Mouse (Mus musculus) megakaryocyte progenitor cell, adult 5-6 weeks (primary cell): Measurements from ENCODE around the gene Chchd1. TPM values are rescaled to one million over a fixed set of nuclear protein-coding genes. Genes with fewer than 3 reads are reported as not detected.
"Not testable (repeated sequence)": the region's sequence is repeated elsewhere in the genome, so short reads cannot be mapped to it uniquely, and the experiment has no call there.

Experiments
- ATAC-seq: replicated peaks from 2 replicates; pipeline ENCODE4 v1.8.0; 2016; ENCODE audit warnings: mild to moderate bottlenecking, moderate TSS enrichment, inconsistent platforms; ENCODE audit not compliant: poor library complexity
- total RNA-seq, 2 experiments: library from RNA; stranded (forward) in 1 of 2; stranded (reverse) in 1 of 2; fragments of 157-497, 149-512 nt in 1 of 2; fragments of 200-1000 nt in 1 of 2; gene quantifications; 2 replicates each; pipeline versions ENCODE4 v1.2.3 to v1.2.4; 2015 to 2017

Gene Chchd1
- total RNA-seq, 2 experiments from 2014 or later: 104 to 163 TPM

DNA sequence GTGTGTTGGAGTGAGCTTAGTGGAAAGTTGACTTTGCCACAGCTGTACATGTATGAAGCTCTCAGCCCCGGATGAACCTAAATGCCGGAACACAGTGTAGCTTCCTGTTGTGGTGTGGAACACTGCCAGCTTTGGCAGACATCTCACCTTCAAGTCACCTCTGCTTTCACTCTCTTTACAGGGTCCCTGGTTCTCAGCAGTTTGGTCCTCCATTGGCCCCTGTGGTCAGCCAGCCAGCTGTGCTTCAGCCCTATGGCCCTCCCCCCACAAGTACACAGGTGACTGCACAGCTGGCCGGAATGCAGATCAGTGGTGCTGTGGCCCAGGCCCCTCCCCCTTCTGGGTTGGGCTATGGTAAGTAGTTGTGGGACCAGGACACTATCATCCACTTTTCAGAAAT is 20.3 kb upstream of the Chchd1 start:
- ATAC-seq: peak; percentile 78

DNA sequence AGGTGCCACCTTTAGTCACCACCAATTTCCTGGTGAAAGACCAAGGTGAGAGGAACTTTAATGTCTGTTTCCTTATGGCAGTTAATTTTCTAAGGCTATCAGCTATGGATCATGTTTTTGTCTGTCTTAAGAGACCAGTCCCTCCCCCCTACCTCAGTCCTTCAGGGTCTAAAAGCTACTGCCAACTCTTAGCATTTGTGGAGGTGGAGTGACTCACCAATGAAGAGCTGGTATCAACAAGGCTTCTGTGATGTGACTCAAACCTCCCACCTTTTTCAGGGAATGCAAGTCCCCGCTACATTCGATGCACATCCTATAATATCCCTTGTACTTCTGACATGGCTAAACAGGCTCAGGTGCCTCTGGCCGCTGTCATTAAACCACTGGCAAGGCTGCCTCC is 16.2 kb upstream of the Chchd1 start:
- no peak for ATAC-seq

DNA sequence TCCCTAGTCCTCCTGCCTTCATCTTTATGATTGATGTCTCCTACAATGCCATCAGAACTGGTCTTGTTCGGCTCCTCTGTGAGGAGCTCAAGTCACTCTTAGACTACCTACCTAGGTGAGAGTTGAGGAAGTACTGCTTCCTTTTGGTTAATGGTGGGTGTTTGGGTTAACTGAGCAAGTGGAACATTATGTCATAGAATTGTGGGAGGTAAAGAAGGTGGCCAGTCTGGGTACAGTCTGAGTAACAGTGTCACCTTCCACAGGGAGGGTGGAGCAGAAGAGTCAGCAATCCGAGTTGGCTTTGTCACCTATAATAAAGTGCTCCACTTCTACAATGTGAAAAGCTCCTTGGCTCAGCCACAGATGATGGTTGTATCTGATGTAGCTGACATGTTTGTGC is 13.8 kb upstream of the Chchd1 start:
- no peak for ATAC-seq

DNA sequence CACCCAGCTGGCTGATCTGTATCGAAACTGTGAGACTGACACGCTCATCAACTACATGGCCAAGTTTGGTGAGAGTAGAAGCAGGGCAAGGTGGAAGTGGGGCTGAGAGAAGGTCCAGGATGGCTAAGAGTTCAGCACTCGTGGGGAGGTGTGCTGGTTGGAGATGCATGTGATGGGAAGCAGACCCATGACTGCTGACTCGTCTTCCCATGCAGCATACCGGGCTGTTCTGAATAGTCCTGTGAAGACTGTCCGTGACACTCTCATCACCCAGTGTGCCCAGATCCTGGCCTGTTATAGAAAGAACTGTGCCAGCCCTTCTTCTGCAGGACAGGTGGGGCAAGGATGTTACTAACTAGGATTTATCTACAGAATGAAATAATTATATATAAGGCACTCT is 11.0 kb upstream of the Chchd1 start:
- ATAC-seq: no peak

DNA sequence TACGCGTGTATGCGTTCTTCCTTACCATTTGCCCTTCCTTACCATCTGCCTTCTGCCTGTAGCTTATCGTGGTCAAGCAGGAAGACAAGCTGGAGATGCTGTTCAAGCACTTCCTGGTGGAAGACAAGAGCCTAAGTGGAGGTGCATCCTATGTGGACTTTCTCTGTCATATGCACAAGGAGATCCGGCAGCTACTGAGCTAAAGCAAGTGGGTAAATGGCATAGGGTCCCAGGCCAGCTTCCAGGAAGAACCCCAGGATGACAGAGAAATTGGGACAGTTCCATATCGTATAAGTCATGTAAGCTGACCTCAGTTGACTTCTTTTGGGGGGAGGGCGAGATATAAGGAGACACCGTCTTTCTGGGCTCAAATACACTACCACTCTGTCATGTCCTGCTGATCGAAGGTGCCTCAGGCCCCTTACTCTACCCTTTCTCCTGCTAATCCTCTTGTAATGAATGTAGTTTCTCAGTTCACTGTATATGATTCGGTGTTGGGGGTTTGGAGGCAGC is 9.2 kb upstream of the Chchd1 start:
- no peak for ATAC-seq

DNA sequence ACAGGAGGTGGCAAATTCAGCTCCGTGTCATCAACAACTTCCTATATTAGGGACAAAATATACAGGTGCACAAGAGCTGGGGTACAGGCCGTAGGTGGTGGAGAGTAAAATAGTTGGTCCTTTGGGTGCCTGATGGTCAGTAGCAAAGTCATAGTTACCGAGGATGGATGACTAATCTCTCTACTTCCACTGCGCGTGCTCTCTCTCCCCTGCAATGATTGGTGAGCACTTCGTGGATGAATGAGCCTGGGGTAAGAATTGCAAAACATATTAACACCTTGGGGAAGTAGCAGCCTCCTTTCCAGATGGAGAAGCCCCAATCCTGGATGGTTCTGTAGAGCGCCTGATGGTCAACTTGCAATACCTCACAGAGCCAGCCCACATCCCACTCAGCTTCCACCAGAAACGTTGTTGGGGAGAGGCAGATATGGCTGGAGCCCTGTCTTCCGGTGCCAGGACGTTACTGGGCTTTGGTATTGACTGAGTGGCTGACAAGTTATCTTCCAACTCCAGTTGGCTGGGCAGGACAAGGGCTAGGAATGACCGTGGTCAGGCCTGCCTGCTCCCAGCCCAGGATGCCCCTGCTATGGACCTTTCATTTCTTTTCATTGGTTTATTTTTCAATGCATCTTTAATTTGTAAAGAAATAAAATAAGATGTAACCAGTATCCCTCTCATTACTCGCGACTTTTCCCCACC is 8.5 kb upstream of the Chchd1 start:
- ATAC-seq: 0 out of 2 replicates have a peak, but pooled peaks have one; percentile 1

DNA sequence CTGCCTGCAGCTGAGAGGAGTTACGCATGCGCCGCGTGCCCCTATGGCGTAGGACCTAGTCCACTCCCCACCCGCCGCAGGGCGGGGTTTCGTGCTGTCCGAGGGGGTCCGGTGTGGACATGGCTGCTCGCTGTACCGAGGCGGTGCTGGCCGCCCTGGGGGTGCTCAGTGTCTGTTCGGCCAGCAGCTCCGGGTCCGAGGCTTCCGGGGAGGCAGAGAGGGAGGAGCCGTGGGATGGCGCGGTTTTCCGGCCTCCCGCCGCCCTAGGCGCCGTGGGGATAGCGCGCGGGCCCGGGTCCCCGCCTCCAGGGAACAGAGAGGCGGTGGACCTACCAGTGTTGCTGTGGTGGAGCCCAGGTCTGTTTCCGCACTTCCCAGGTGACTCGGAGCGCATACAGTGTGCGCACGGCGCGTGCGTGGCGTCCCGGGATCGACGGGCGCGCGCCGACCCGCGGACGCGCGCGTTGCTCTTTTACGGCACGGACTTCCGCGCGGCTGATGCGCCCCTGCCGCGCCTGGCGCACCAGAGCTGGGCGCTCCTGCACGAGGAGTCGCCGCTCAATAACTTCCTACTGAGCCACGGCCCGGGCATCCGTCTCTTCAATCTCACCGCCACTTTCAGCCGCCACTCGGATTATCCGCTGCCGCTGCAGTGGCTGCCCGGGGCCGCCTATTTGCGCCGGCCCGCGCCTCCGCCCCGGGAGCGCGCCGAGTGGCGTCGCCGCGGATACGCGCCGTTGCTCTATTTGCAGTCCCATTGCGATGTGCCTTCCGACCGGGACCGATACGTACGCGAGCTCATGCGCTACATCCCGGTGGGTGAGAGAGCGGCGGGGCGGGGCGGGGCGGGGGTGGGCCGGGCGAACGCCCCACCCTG is 7.7 kb upstream of the Chchd1 start, which contains the start of gene Fut11:
TSS of gene Fut11 (plus strand) at position 85 of the 877 bp plus-strand sequence.
- peak; percentile 63 for ATAC-seq

DNA sequence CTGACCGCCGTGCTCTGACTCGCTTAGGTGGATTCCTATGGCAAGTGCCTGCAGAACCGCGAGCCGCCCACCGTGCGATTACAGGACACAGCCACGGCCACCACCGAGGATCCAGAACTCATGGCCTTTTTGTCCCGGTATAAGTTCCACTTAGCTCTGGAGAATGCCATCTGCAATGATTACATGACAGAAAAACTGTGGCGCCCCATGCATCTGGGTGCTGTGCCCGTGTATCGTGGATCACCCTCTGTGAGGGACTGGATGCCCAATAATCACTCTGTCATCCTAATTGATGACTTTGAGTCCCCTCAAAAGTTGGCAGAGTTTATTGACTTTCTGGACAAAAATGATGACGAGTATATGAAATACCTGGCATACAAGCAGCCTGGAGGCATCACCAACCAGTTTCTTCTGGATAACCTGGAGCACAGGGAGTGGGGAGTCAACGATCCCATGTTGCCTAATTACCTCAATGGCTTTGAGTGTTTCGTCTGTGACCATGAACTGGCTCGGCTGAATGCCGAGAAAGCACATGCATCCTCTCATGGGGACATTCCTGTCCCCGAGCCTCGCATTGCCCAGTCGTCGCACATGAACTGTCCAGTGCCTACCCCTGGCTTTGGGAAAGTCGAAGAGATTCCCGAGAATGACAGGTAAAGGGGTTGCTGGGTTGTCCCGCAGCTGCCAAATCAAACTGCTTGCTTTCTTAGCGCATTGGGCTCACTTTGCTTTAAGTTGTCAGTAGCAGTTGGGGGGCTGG is 6.9 kb upstream of the Chchd1 start:
- no peak for ATAC-seq

DNA sequence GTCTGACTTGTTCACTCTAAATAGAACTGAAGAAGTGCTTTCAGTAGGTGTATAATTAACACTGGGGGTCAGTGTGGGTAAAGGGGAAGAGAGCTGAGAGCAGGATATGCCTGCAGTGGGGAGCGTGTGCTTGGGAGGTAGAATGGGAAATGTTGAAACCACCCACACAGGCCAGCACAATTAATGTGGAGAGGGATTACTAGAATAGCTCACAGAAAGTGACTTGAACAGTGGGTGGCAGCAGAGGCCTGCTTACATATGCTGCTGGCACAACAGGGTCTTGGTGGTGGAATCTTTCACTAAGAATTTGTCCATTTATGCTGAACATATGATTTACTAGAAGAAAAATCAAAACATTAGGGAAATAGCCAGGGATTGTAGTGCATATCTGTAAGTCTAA is 5.8 kb upstream of the Chchd1 start:
- peak; percentile 68 for ATAC-seq

DNA sequence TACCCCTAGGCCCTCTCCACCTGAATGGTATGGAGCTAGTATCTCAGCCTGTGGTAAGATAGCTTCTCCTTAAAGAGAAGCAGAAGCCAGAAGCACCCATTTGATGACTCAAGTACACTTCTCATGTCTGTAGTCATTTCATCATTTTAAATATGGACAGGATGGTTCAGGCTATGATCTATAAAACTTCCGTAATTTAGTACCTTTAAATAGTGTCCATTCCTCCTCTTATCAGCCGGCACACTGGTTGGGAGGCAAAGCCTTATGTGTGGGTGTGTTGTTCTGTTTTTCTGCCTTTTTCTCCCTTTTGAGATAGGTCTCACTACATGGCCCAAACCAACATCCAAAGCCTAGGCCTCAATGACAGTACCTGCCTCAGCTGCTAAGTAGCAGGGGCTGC is 4.3 kb upstream of the Chchd1 start:
- ATAC-seq: no peak

DNA sequence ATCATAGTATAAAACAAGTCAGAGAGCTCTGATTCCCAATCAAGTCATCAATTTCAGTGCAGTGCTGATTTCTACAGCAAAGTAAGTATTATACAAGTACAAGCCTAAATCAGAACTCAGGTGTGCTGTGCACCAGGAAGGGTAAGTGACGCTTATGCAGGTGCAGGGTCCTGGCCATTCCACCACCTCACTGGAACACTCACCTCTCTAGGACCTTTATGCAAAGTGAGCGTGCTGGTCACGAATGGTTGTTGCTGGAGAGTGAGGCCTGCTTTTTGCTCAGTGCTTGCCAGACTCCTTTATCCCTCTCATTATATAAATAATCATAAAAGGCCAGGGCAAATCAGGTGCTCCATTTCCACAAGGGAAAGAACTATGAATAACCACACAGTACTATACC is 2.4 kb upstream of the Chchd1 start:
- ATAC-seq: no peak

DNA sequence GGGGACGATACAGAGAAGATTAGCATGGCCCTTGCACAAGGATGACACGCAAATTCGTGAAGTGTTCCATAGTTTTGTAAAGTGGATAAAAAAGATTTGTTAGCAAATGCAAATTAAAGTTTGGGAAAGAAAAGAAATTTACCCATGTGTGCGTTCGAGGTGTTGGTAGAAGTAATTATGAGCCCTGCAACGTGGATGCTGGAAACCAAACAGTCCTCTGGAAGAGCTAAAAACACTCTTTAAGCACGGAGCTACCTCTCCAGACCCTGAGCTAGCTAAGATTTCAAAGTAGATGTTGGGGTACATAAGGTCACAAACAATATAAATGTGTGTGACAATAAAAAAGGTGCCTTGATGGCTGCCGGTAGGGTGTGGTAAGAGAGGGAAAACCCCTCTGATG is 1.3 kb upstream of the Chchd1 start:
- no peak for ATAC-seq

DNA sequence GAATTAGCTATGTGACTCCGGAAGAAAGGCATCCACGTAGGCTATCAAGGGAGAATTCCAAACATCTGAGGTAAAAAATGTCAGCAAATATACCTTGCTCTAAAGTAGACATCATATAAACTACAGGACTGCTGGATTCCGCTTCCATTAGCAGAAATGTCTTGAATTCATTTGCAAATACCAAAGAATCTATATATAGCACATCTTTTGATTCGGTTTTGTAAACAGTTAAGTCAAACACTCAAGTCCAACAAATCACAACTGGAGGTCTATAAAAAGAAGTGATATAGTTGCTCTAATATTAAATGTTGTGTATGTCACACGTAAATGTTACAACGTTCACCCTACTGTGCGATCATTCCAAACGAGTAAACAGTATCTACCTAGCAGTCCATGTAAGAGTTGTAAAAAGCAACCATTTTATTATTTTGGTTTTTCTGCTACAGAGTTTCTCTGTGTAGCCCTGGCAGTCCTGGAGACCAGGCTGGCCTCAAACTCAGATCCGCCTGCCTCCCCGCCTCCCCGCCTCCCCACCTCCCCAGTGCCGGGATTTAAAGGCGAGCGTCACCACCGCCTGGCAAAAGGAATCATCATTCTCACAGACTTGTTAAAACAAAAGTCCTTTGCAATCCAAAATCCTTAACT is 588 bp upstream of the Chchd1 start:
- no peak; the same call in 1 of the 2 replicates for ATAC-seq

DNA sequence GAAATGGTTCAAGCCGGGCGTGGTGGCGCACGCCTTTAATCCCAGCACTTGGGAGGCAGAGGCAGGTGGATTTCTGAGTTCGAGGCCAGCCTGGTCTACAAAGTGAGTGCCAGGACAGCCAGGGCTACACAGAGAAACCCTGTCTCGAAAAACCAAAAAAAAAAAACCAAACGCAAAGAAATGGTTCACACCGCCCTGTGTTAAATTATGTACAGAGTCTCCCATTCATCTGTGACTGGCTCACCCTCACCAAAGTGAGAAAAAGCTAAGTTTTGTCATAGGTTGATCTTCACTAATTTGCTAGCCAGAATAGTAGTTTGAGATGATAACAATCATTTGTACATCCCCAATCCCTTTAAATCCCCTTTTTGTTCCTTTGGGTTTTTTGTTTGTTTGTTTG is 655 bp downstream of the Chchd1 start:
- ATAC-seq: not testable (repeated sequence)

DNA sequence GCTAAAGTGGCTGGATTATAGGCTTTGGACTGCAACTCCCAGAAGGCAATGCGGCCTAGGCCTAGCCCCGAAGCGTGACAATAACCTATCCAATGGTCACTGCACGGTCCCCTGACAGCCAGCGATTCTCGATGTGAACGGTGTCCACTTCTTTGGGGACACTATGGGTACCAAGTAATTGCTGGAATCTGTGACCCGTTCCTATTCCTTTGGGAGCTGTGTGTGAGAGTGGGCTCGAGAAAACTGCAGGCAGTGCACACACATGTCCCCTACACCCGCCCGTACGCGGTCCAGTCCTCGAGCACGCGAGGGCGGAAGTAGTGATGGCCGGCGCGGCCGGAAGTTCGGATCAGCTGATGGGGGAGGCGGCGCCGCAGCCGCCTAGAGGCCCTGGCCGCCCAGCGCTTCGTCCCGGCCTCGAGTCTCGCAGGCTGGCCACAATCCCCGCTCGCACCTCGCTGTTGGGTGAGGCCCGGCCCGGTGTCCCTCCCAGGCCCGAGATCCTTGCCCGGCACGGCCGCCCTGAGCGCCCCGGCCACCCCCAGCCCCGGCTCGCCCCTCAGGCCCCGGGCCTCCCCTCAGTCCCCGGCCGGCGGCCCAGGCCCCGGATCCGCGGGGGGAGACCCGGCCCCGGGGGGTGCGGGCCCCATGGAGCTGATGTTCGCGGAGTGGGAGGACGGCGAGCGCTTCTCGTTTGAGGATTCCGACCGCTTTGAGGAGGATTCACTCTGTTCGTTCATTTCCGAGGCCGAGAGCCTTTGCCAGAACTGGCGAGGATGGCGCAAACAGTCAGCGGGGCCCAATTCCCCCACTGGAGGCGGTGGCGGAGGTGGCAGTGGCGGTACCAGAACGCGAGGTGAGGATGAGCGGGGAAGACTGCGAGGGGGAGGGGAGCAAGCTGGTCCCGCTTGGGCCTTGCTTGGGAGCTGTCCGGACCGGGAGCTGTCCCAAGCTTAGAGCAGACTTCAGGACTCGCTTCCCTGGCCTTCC is 4.7 kb downstream of the Chchd1 start, which contains the start of gene Zswim8:
TSS of gene Zswim8 (plus strand) at position 352 of the 990 bp plus-strand sequence.
- ATAC-seq: peak; percentile 71

DNA sequence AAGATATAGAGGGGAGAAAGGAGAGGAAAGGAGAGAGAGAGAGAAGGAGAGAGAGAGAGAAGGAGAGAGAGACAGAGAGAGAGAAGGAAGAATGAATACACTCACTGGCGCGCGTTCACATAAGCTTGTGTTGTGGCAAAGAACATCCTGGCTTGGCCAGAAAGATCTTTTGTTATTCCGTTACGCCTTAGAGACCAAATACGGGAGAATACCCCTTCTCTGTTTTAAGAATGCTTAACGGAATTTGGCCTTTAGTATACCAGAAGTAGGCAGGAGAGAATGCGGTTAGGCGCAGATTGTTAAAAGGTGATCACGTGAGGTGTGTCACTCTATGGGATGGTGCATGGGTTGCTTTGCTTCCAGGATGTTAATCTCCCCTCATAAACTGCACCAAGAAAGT is 5.4 kb downstream of the Chchd1 start:
- no peak for ATAC-seq

DNA sequence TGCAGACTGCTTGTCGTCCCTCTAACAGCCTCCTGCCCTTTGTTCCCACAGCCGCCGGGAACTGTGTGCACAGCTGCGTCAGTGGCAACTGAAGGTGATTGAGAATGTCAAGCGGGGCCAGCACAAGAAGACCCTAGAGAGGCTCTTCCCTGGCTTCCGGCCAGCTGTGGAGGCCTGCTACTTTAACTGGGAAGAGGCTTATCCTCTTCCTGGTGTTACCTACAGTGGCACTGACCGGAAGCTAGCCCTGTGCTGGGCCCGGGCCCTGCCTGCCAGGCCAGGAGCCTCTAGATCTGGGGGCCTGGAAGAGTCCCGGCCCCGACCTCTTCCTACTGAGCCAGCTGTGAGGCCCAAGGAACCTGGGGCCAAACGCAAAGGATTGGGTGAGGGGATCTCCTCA is 11.0 kb downstream of the Chchd1 start:
- no peak for ATAC-seq

DNA sequence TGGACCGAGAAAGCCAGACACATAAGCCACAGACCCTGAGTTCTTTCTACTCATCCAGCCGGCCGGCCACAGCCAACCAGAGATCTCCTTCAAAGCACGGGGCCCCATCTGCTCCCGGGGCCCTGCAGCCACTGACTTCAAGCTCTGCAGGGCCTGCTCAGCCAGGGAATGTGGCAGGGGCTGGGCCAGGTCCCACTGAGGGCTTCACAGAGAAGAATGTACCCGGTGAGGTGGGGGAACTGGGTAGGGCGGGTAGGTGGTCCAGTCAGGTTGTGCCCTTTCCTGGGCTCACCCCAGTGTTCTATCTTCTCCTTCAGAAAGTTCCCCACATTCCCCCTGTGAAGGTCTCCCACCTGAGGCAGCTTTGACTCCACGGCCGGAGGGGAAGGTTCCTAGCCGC is 15.6 kb downstream of the Chchd1 start:
- ATAC-seq: no peak

DNA sequence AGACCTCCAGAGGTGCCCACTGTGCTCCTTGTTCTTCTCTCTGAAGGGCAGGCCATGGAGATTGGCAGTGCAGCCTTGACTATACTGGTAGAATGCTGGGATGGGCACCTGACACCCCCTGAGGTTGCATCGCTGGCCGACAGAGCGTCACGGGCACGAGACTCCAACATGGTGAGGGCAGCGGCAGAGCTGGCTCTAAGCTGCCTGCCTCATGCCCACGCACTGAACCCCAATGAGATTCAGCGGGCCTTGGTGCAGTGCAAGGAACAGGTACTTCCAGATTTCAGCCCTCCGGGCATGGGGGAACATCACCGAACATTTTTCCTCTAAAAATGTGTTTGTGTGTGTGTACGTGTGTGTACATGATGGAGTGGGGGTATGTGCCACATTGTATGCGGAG is 17.0 kb downstream of the Chchd1 start:
- no peak for ATAC-seq
